Mouse (Mus musculus) neural tube, embryonic 13.5 days (tissue): ENCODE data around the gene Gpam. TPM values are rescaled to one million over a fixed set of nuclear protein-coding genes. Genes with fewer than 3 reads are reported as not detected.
"Not testable (repeated sequence)": the region's sequence is repeated elsewhere in the genome, so short reads cannot be mapped to it uniquely, and the experiment has no call there.

Experiments used
- ATAC-seq: fragments of 200-750 bp; cut with Nextera tagmentation; 2 replicates; pipeline ENCODE4 v1.8.0; 2017; ENCODE audit warnings: low read depth, mild to moderate bottlenecking, moderate TSS enrichment, moderate library complexity
- H3K27ac ChIP-seq: fragments of 300-500 bp; sonication (generic); replicated peaks from 2 replicates; pipeline ENCODE4 v1.5.1; 2015; ENCODE audit warnings: moderate library complexity, mild to moderate bottlenecking, inconsistent platforms
- H3K27me3 ChIP-seq: fragments of 300-500 bp; sonication (generic); 2 replicates; pipeline ENCODE4 v1.6.1; 2015; ENCODE audit warnings: mild to moderate bottlenecking, inconsistent platforms
- H3K36me3 ChIP-seq: fragments of 300-500 bp; sonication (generic); 2 replicates; pipeline ENCODE4 v1.6.1; 2015; ENCODE audit warnings: mild to moderate bottlenecking, inconsistent platforms
- H3K4me1 ChIP-seq: fragments of 300-500 bp; sonication (generic); replicated peaks from 2 replicates; pipeline ENCODE4 v1.6.1; 2015; ENCODE audit warnings: inconsistent platforms
- H3K4me2 ChIP-seq: fragments of 300-500 bp; sonication (generic); 2 replicates; pipeline ENCODE4 v1.6.1; 2015; ENCODE audit warnings: inconsistent platforms, mild to moderate bottlenecking, moderate library complexity
- H3K4me3 ChIP-seq: fragments of 300-500 bp; sonication (generic); 2 replicates; pipeline ENCODE4 v1.5.1; 2015; ENCODE audit warnings: mild to moderate bottlenecking, inconsistent platforms
- H3K9ac ChIP-seq: fragments of 300-500 bp; sonication (generic); 2 replicates; pipeline ENCODE4 v1.6.1; 2015; ENCODE audit warnings: moderate library complexity, mild to moderate bottlenecking, inconsistent platforms
- H3K9me3 ChIP-seq: fragments of 300-500 bp; sonication (generic); 2 replicates; pipeline ENCODE4 v1.6.1; 2016; ENCODE audit warnings: inconsistent platforms
- WGBS: fragments of 180-500 bp; shearing (Covaris S2); methylation state at CpG from one replicate; pipeline ENCODE4 v1.1.7; 2015; 5-methylcytosine and 5-hydroxymethylcytosine counted together
- polyA plus RNA-seq: library from polyadenylated mRNA; unstranded; fragments of >200 nt; fragmentation: Nextera tagmentation; extraction: Ambion mirVana; gene quantifications from 2 replicates; pipeline ENCODE4 v1.2.1, GENCODE M21; 2015

The Gpam gene
- polyA plus RNA-seq: 19.0 and 19.6 TPM in 2 replicates

GRCm38 (mm10) chr19:55127072-55127718 lies at the start of gene Gpam:
Gpam (minus strand) TSS chr19:55127238.
- H3K4me3 ChIP-seq: no peak within 1 kb of the TSS
- H3K9ac ChIP-seq: no peak within 1 kb of the TSS
- H3K27me3 ChIP-seq: no peaks in the 10 kb centered on the region
- H3K36me3 ChIP-seq: no peaks in the 10 kb centered on the region
- no peak within 1 kb of the TSS for H3K4me2 ChIP-seq
- H3K4me1 ChIP-seq: peaks cover 16% of the 10 kb centered on the region; the same call in 1 of the 2 replicates
- ATAC-seq: no peak
- H3K9me3 ChIP-seq: no peaks in the 10 kb centered on the region
- H3K27ac ChIP-seq: no peak within 1 kb of the TSS
- WGBS: 59% methylated on average over 11 of the region's 11 CpGs

GRCm38 (mm10) chr19:55171585-55171984 lies 44.5 kb upstream of the Gpam start:
- 78% methylated on average over 1 of the region's 1 CpGs for WGBS
- H3K27me3 ChIP-seq: no peaks in the 10 kb centered on the region

GRCm38 (mm10) chr19:55170399-55170798 lies 43.4 kb upstream of the Gpam start:
- Histone ChIP-seq H3K9me3 (peaks cover 9% of the 10 kb centered on the region), H3K36me3 (no peaks in the 10 kb centered on the region), H3K4me1 (no peaks in the 10 kb centered on the region), H3K4me3 (no peak overlapping the region), H3K4me2 (no peak overlapping the region), H3K27ac (no peak overlapping the region), H3K27me3 (no peaks in the 10 kb centered on the region), H3K9ac (no peak overlapping the region)
- no peak for ATAC-seq

More at GRCm38 (mm10) chr19:55171585-55171984, 44.5 kb upstream of the Gpam start:
- Histone ChIP-seq H3K27ac (no peak overlapping the region), H3K9me3 (peaks cover 9% of the 10 kb centered on the region), H3K4me2 (no peak overlapping the region), H3K36me3 (no peaks in the 10 kb centered on the region), H3K4me3 (no peak overlapping the region), H3K9ac (no peak overlapping the region), H3K4me1 (no peaks in the 10 kb centered on the region)
- ATAC-seq: no peak

- H3K4me1 ChIP-seq, H3K36me3 ChIP-seq, H3K27ac ChIP-seq, H3K9ac ChIP-seq, H3K4me3 ChIP-seq, ATAC-seq, H3K27me3 ChIP-seq, H3K9me3 ChIP-seq, H3K4me2 ChIP-seq: not testable (repeated sequence)
- 91% methylated on average over 8 of the region's 8 CpGs for WGBS
Observed at GRCm38 (mm10) chr19:55169236-55169729, 42.2 kb upstream of the Gpam start.

- H3K27ac ChIP-seq: no peak overlapping the region
- no peak overlapping the region for H3K4me3 ChIP-seq
- H3K4me2 ChIP-seq: no peak overlapping the region
- ATAC-seq: no peak
- 84% methylated on average over 6 of the region's 6 CpGs for WGBS
- H3K4me1 ChIP-seq: no peaks in the 10 kb centered on the region
- H3K9me3 ChIP-seq: peaks cover 9% of the 10 kb centered on the region
- no peaks in the 10 kb centered on the region for H3K36me3 ChIP-seq
- H3K9ac ChIP-seq: no peak overlapping the region
- no peaks in the 10 kb centered on the region for H3K27me3 ChIP-seq
Observed at GRCm38 (mm10) chr19:55168360-55168759, 41.3 kb upstream of the Gpam start.

GRCm38 (mm10) chr19:55167741-55168140 lies 40.7 kb upstream of the Gpam start:
- Histone ChIP-seq H3K27me3 (no peaks in the 10 kb centered on the region), H3K4me3 (no peak overlapping the region), H3K36me3 (no peaks in the 10 kb centered on the region), H3K9ac (no peak overlapping the region), H3K4me2 (no peak overlapping the region), H3K4me1 (no peaks in the 10 kb centered on the region), H3K27ac (no peak overlapping the region), H3K9me3 (peaks cover 9% of the 10 kb centered on the region)
- 66% methylated on average over 2 of the region's 2 CpGs for WGBS
- no peak for ATAC-seq

- Histone ChIP-seq H3K4me2 (no peak overlapping the region), H3K27ac (no peak overlapping the region), H3K9ac (no peak overlapping the region), H3K4me3 (no peak overlapping the region), H3K27me3 (no peaks in the 10 kb centered on the region), H3K4me1 (no peaks in the 10 kb centered on the region), H3K9me3 (peaks cover 9% of the 10 kb centered on the region), H3K36me3 (no peaks in the 10 kb centered on the region)
- ATAC-seq: no peak
- 95% methylated on average over 2 of the region's 2 CpGs for WGBS
Observed at GRCm38 (mm10) chr19:55166741-55167140, 39.7 kb upstream of the Gpam start.

- H3K4me3 ChIP-seq: no peak overlapping the region
- no peak for ATAC-seq
- no peaks in the 10 kb centered on the region for H3K36me3 ChIP-seq
- H3K4me2 ChIP-seq: no peak overlapping the region
- 80% methylated on average over 4 of the region's 4 CpGs for WGBS
- no peak overlapping the region for H3K27ac ChIP-seq
- H3K27me3 ChIP-seq: no peaks in the 10 kb centered on the region
- no peaks in the 10 kb centered on the region for H3K4me1 ChIP-seq
- H3K9ac ChIP-seq: no peak overlapping the region
- peaks cover 9% of the 10 kb centered on the region for H3K9me3 ChIP-seq
Observed at GRCm38 (mm10) chr19:55165954-55166353, 38.9 kb upstream of the Gpam start.

- ATAC-seq: no peak
- Histone ChIP-seq H3K4me2 (no peak overlapping the region), H3K36me3 (no peaks in the 10 kb centered on the region), H3K27me3 (no peaks in the 10 kb centered on the region), H3K27ac (no peak overlapping the region), H3K9me3 (peaks cover 9% of the 10 kb centered on the region), H3K9ac (no peak overlapping the region), H3K4me1 (no peaks in the 10 kb centered on the region), H3K4me3 (no peak overlapping the region)
- WGBS: 76% methylated on average over 1 of the region's 1 CpGs
Observed at GRCm38 (mm10) chr19:55165183-55165865, 38.3 kb upstream of the Gpam start.

- Histone ChIP-seq H3K9me3 (peaks cover 3% of the 10 kb centered on the region; the same call in 1 of the 2 replicates), H3K4me2 (no peak overlapping the region), H3K36me3 (no peaks in the 10 kb centered on the region), H3K4me3 (no peak overlapping the region), H3K9ac (no peak overlapping the region), H3K4me1 (no peaks in the 10 kb centered on the region), H3K27me3 (no peaks in the 10 kb centered on the region), H3K27ac (no peak overlapping the region)
- no peak for ATAC-seq
- WGBS: 94% methylated on average over 1 of the region's 1 CpGs
Observed at GRCm38 (mm10) chr19:55164162-55164561, 37.1 kb upstream of the Gpam start.

- no peak for ATAC-seq
- H3K4me1 ChIP-seq: no peaks in the 10 kb centered on the region
- no peaks in the 10 kb centered on the region for H3K9me3 ChIP-seq
- whole genome bisulfite sequencing: 75% methylated on average over 4 of the region's 4 CpGs
- H3K4me3 ChIP-seq: no peak overlapping the region
- H3K27me3 ChIP-seq: no peaks in the 10 kb centered on the region
- H3K4me2 ChIP-seq: no peak overlapping the region
- H3K27ac ChIP-seq: no peak overlapping the region
- H3K9ac ChIP-seq: no peak overlapping the region
- H3K36me3 ChIP-seq: no peaks in the 10 kb centered on the region
Observed at GRCm38 (mm10) chr19:55162271-55162670, 35.2 kb upstream of the Gpam start.

GRCm38 (mm10) chr19:55159826-55160225 lies 32.8 kb upstream of the Gpam start:
- 84% methylated on average over 6 of the region's 6 CpGs for WGBS
- Histone ChIP-seq H3K36me3 (no peaks in the 10 kb centered on the region), H3K27ac (no peak overlapping the region), H3K4me1 (no peaks in the 10 kb centered on the region), H3K4me2 (no peak overlapping the region), H3K4me3 (no peak overlapping the region), H3K9me3 (no peaks in the 10 kb centered on the region), H3K27me3 (no peaks in the 10 kb centered on the region), H3K9ac (no peak overlapping the region)
- no peak for ATAC-seq
